Mouse (Mus musculus): Measurements from ENCODE around the gene Best2. TPM values are rescaled to one million over a fixed set of nuclear protein-coding genes. Genes with fewer than 3 reads are reported as not detected.

Best2 gene
- polyA plus RNA-seq (2015; fragmentation: Nextera tagmentation; extraction: Ambion mirVana), result not detected in 2 replicates

DNA sequence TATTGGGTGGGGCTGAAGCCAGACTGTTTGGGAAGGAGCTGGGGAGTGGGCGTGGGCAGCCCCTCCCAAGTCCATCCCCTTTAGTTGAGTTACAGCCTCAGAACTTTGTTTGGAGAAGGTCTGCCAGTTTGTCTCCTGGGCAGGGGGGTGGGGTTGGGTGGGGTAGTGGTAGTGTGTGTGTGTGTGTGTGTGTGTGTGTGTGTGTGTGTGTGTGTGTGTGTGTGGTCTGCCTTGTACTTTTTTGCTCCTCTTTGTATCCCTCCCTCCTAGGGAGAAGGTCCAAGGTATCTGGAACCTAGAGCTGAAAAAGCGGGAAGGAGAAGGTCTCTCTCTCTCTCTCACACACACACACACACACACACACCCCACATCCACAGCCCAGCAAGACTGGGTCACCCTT lies at the start of gene Best2:
Gene Best2, minus strand, starts transcription at position 101 of the 400 bp plus-strand sequence.
- peaks cover 6% of the 10 kb centered on the region for H3K4me1 ChIP-seq
- peak within 1 kb of the TSS; percentile 39 for H3K9ac ChIP-seq (replicated peaks)
- no peak for ATAC-seq (replicated peaks)
- peak within 1 kb of the TSS; percentile 36 for H3K4me3 ChIP-seq
- H3K36me3 ChIP-seq, result peaks cover 23% of the 10 kb centered on the region
- WGBS, result 73% methylated on average over 2 of the region's 2 CpGs
- H3K4me2 ChIP-seq (replicated peaks), result peak within 1 kb of the TSS; percentile 66
- H3K27me3 ChIP-seq, result peaks cover 28% of the 10 kb centered on the region
- no peak within 1 kb of the TSS for H3K27ac ChIP-seq (replicated peaks)
- H3K9me3 ChIP-seq, result no peaks in the 10 kb centered on the region

DNA sequence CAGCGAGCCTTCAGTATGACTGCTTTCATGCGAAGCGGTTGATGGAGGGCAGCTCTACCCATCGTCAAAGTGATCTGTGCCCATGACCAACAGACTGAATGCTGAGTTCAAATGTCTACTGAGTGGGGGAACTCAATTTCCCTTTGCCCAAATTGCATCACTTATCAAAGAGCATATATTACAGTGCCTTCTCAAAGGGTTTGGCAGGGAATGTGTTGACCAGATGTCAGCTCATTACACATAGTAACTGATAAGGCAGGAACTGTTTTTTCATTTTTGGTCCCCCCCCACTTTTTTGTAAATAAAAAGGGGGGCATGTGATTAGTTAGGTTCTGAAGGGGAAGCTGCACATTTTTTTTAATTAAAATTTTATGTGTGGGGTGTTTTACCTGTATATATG lies 48.3 kb upstream of the Best2 start:
- Histone ChIP-seq H3K9ac (replicated peaks) (no peak overlapping the region), H3K9me3 (no peaks in the 10 kb centered on the region), H3K36me3 (peaks cover 19% of the 10 kb centered on the region; the same call in 1 of the 2 replicates), H3K27me3 (no peaks in the 10 kb centered on the region), H3K4me3 (no peak overlapping the region), H3K27ac (replicated peaks) (no peak overlapping the region), H3K4me1 (peaks cover 21% of the 10 kb centered on the region), H3K4me2 (replicated peaks) (no peak overlapping the region)
- no peak for ATAC-seq (replicated peaks)
- 96% methylated on average over 4 of the region's 4 CpGs for WGBS

DNA sequence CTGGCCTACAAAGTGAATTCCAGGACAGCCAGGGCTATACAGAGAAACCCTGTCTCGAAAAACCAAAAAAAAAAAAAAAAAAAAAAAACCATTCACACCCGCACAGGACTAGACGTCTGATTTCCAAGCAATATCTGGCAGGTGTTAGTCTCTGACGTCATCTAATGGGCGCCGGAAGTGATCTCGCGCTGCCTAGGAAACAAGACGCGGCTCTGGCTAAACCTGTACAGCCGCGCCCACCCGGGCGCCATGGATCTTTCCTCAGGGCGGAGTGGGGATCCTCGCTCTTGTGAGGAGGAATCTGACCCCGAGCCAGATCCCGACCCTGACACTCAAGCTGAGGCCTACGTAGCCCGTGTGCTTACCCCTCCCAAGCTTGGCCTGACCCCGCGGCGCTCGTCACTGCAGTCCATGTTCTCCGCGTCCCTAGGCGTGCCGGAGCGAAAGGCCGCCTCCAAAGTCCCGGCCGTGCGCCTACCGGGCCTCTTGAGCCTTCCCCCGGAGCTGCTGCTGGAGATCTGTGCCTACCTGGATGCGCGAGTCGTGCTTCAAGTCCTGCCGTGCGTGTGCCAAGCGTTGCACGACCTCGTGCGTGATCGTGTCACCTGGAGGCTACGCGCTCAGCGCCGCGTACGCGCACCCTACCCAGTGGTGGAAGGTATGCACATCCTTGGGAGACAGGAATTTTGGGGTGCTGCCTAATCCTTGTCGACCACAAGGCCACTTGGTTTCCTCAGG lies 45.7 kb upstream of the Best2 start, which contains the start of gene Fbxw9:
Gene Fbxw9, plus strand, starts transcription at position 177 of the 738 bp plus-strand sequence.
- Histone ChIP-seq H3K27me3 (no peaks in the 10 kb centered on the region), H3K9me3 (no peaks in the 10 kb centered on the region), H3K4me1 (peaks cover 21% of the 10 kb centered on the region), H3K36me3 (peaks cover 24% of the 10 kb centered on the region), H3K27ac (replicated peaks) (peak within 1 kb of the TSS; percentile 55), H3K4me2 (replicated peaks) (peak within 1 kb of the TSS; percentile 76), H3K4me3 (peak within 1 kb of the TSS; percentile 88), H3K9ac (replicated peaks) (peak within 1 kb of the TSS; percentile 70)
- peak; percentile 94 for ATAC-seq (replicated peaks)
- WGBS, result under 1% methylated on average over 52 of the region's 53 CpGs

DNA sequence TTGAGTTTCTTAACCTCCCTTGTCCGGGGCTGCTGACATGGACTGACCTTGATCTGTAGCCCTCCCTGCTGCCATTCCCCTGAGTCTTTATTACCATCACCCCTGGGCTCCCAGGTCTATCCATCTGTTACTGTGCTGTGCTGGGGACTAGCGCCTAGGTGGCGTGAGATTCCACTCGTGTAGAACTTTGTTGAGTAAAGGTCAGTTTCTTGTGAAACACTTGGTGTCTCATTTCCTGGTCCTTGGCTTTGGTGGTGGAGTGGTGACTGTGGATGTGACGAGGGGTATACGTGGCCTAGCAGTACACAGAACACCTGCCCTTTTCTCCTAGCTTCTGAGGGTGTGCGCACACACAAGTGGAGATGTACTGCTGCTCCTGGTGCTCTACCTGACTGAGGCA lies 43.0 kb upstream of the Best2 start:
- peaks cover 44% of the 10 kb centered on the region for H3K36me3 ChIP-seq

DNA sequence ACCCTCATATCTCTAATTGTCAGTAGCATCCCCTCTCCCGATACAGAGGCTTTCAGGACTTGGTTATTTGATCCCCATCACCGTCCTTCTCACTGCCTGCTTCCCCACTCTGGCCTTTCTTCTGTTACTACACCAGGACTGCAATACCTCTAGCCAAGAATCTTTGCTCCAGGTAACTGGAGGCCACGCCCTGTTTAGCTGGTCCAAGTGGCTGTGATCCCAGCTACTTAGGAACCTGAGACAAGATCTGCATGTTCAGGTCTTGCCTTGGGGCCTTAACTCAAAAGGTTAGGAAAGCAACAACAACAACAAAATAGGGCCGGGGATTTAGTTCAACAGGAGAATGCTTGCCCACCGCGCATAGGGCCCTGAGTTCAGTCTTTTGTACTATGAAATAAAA lies 29.3 kb upstream of the Best2 start:
- ATAC-seq (replicated peaks), result no peak
- Histone ChIP-seq H3K27ac (replicated peaks) (no peak overlapping the region), H3K4me2 (replicated peaks) (no peak overlapping the region), H3K4me1 (peaks cover 7% of the 10 kb centered on the region), H3K9me3 (no peaks in the 10 kb centered on the region), H3K36me3 (peaks cover 66% of the 10 kb centered on the region), H3K9ac (replicated peaks) (no peak overlapping the region), H3K27me3 (no peaks in the 10 kb centered on the region), H3K4me3 (no peak overlapping the region)
- WGBS, result 93% methylated on average over 6 of the region's 6 CpGs

More for the DNA sequence above, 43.0 kb upstream of the Best2 start:
- H3K27me3 ChIP-seq, result no peaks in the 10 kb centered on the region
- WGBS, result 87% methylated on average over 7 of the region's 7 CpGs
- H3K4me1 ChIP-seq, result peaks cover 19% of the 10 kb centered on the region
- no peak overlapping the region for H3K4me2 ChIP-seq (replicated peaks)
- no peak overlapping the region for H3K9ac ChIP-seq (replicated peaks)
- ATAC-seq (replicated peaks), result no peak
- H3K27ac ChIP-seq (replicated peaks), result no peak overlapping the region
- H3K9me3 ChIP-seq, result no peaks in the 10 kb centered on the region
- H3K4me3 ChIP-seq, result no peak overlapping the region

DNA sequence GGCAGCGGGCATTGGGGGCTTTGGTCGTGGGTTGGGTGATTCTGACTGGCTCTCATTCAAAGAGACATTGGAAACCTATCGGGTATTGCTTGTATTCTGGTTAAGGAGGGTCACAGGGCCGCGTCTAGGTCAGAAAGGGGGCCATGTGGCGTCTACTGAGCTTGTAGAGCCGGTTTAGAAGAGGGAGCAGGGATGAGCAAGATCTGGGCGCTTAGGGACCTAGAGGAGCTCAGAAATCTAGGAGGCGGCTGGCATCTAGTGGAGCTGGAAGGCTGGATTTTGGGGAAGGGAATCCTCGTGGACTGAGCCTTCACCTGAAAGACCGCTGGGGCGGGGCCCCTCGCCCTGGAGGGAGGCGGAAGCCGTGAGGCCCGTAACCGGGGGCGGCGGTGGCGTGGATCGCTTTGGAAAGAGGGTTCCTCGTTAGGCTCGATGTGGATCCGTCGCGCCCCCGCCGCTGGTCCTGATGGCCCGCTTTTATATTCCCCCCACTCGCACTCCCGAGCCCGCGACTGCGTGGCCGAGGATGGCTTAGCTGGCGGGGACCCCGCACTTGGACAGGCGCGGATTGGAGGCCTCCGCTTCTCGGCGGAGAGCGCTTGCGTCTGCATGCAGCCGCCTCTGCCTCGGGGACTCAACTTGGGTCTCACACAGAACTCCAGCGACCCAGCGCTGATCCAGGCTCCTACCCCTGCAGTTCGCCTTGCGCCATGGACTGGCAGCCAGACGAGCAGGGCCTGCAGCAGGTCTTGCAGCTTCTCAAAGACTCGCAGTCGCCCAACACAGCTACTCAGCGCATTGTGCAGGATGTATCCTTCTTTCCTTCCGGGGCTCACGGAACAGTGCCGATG lies 23.6 kb upstream of the Best2 start:
- peak overlapping the region; percentile 99 for H3K27ac ChIP-seq (replicated peaks)
- peak overlapping the region; percentile 93 for H3K4me2 ChIP-seq (replicated peaks)
- no peaks in the 10 kb centered on the region for H3K27me3 ChIP-seq
- H3K4me1 ChIP-seq, result peaks cover 30% of the 10 kb centered on the region
- peak overlapping the region; percentile 87 for H3K9ac ChIP-seq (replicated peaks)
- no peaks in the 10 kb centered on the region for H3K9me3 ChIP-seq
- WGBS, result under 1% methylated on average over 57 of the region's 57 CpGs
- ATAC-seq (replicated peaks), result 0 out of 2 replicates have a peak, but pooled peaks have one; percentile 7
- peaks cover 24% of the 10 kb centered on the region for H3K36me3 ChIP-seq
- peak overlapping the region; percentile 88 for H3K4me3 ChIP-seq

DNA sequence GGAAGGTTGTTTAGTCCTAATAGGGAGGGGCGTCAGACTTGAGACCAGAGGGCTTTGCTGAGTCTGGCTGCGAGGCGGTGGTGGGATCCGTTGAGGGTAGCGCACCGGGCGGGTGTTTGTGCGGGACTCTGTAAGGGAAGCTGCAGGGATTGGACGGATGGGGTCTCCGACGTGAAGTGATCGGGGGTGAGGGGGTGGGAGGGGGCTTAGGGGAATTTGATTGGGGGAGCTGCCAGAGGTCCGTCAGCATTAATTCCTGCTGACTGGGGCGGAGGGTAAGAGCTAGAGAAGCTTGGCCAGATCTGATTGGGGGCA lies 23.0 kb upstream of the Best2 start:
- Histone ChIP-seq H3K4me2 (replicated peaks) (peak overlapping the region; percentile 93), H3K27me3 (no peaks in the 10 kb centered on the region), H3K4me1 (peaks cover 30% of the 10 kb centered on the region), H3K36me3 (peaks cover 28% of the 10 kb centered on the region), H3K4me3 (peak overlapping the region; percentile 88), H3K27ac (replicated peaks) (peak overlapping the region; percentile 99), H3K9ac (replicated peaks) (peak overlapping the region; percentile 87), H3K9me3 (no peaks in the 10 kb centered on the region)
- peak; percentile 65 for ATAC-seq (replicated peaks)
- 0% methylated on average over 14 of the region's 14 CpGs for WGBS

DNA sequence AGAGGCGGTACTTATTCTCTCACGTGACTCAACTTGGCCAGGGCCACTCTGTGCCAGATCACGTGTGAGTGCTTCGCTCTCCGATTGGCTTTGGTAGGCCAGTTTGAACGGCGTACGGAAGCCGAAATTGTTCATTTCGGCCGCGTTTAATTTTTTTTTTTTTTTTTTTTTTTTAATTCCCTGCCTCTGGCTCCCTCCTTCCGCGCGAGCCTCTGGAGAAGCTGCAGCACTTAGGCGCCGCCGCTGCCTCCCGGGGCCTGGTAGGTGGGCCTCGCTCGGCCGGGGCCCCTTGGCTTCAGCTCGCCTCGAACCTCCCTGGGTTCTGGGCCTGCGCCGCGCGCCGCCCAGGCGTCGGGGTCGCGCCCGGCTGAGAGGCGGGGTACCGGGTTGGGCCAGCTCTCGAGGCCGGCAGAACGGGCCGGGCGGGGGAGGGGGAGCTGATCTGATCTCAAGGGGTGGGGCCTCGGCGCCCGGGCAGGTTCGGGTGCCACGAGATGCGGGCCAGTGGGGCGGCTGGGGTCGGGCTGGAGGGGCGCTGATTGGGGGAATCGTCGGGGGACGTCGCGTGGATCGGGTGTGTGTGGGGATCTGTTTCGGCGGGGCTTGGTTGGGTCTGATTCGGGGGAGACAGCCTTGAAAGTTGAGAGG lies 22.5 kb upstream of the Best2 start, which contains the start of gene Tnpo2:
Gene Tnpo2, plus strand, starts transcription at position 198 of the 648 bp plus-strand sequence.
- under 1% methylated on average over 55 of the region's 59 CpGs for WGBS

DNA sequence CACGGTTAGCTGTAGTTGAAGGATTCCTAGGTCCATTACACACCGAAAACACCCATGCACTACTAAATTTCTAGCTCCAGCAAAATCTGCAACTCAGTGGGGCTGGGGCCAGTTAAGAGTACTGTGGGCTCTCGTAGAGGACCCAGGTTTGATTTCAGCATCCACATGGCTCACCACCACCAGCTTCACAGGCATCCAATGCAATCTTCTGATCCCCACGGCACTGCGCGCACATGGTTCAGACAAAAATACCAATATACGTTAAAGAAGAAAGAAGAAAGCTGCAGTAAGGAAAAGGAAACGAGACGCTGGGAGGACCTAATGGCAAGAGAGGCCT lies 22.0 kb upstream of the Best2 start:
- 1% methylated on average over 9 of the region's 9 CpGs for WGBS
- Histone ChIP-seq H3K4me1 (peaks cover 30% of the 10 kb centered on the region), H3K9me3 (no peaks in the 10 kb centered on the region), H3K36me3 (peaks cover 33% of the 10 kb centered on the region), H3K27ac (replicated peaks) (peak overlapping the region; percentile 99), H3K27me3 (no peaks in the 10 kb centered on the region), H3K4me2 (replicated peaks) (peak overlapping the region; percentile 93), H3K9ac (replicated peaks) (peak overlapping the region; percentile 69), H3K4me3 (peak overlapping the region; percentile 88)
- ATAC-seq (replicated peaks), result peak; percentile 47

More for the DNA sequence above, 22.5 kb upstream of the Best2 start, which contains the start of gene Tnpo2:
- Histone ChIP-seq H3K9me3 (no peaks in the 10 kb centered on the region), H3K4me3 (peak within 1 kb of the TSS; percentile 88), H3K4me2 (replicated peaks) (peak within 1 kb of the TSS; percentile 93), H3K27ac (replicated peaks) (peak within 1 kb of the TSS; percentile 99), H3K27me3 (no peaks in the 10 kb centered on the region), H3K36me3 (peaks cover 32% of the 10 kb centered on the region), H3K4me1 (peaks cover 30% of the 10 kb centered on the region), H3K9ac (replicated peaks) (peak within 1 kb of the TSS; percentile 87)
- ATAC-seq (replicated peaks), result peak; percentile 90

DNA sequence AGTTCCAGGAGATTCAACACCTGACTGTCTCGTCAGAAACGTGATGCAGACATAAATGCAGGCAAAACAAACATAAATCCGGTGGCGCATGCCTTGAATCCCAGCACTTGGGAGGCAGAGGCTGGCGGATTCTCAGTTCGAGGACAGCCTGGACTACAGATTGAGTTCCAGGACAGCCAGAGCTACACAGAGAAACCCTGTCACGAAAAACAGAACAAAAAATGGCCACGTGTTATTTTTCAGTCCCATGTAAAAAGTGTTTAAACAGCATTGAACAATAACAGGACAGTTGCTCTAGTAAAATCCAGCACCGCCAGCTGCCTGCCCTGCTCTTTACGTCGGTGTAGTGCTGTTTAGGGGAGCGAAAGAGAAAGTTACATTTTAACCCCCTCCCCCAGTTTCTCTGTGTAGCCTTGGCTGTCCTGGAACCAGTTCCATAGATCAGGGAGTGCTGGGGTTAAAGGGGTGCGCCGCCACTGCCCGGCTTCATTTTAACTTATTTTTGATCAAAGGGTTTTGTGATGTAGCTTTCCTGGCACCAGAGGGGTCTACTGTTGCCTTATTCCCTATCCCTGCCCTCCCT lies 21.5 kb upstream of the Best2 start:
- Histone ChIP-seq H3K27ac (replicated peaks) (peak overlapping the region; percentile 99), H3K27me3 (no peaks in the 10 kb centered on the region), H3K36me3 (peaks cover 32% of the 10 kb centered on the region), H3K9ac (replicated peaks) (peak overlapping the region; percentile 69), H3K9me3 (no peaks in the 10 kb centered on the region), H3K4me2 (replicated peaks) (peak overlapping the region; percentile 93), H3K4me3 (peak overlapping the region; percentile 88), H3K4me1 (peaks cover 30% of the 10 kb centered on the region)
- no peak; the same call in 1 of the 2 replicates for ATAC-seq (replicated peaks)
- under 1% methylated on average over 15 of the region's 15 CpGs for WGBS

DNA sequence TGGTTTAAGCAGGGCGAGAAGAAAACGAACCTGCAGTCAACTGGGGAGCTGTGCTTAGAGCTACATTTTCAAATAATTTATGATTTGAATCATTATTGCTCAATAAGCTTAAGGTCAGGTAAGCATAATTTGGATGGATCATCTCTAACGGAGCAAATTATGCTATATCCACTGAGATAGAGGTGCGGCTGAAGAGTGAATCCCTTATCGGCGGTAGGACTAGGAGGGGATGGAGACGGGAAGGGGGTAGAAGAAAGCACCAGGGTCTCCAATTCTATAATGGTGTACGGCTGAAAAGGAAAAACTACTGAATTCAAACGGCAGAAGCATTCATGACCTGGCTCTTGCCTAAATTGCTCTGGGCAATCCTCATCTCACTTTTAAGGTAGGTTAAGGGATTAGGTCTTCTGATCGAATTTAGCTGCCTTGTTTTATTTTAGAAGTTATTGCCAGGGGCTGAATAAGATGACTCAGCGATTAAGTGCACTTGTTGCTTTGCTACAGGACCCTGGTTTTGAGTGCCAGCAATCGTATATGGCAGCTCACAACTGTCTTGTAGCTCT lies 20.9 kb upstream of the Best2 start:
- WGBS, result 6% methylated on average over 12 of the region's 12 CpGs
- no peak for ATAC-seq (replicated peaks)
- Histone ChIP-seq H3K4me1 (peaks cover 30% of the 10 kb centered on the region), H3K27ac (replicated peaks) (peak overlapping the region; percentile 99; the same call in 1 of the 2 replicates), H3K9me3 (no peaks in the 10 kb centered on the region), H3K4me3 (peak overlapping the region; percentile 88), H3K36me3 (peaks cover 32% of the 10 kb centered on the region), H3K9ac (replicated peaks) (peak overlapping the region; percentile 69), H3K27me3 (no peaks in the 10 kb centered on the region), H3K4me2 (replicated peaks) (peak overlapping the region; percentile 93)

All from forebrain, embryonic 15.5 days (tissue).